Mouse (Mus musculus) ES-Bruce4 (cell line): ENCODE data around the gene Ccser1. TPM values are rescaled to one million over a fixed set of nuclear protein-coding genes. Genes with fewer than 3 reads are reported as not detected.

Experiments
- H3K27ac ChIP-seq: 2 replicates; pipeline ENCODE4 v1.5.1; 2012; ENCODE audit warnings: low read length, inconsistent platforms; ENCODE audit not compliant: insufficient read depth
- H3K27me3 ChIP-seq: 2 replicates; pipeline ENCODE4 v1.6.1; 2012; ENCODE audit warnings: mild to moderate bottlenecking, low read length, inconsistent platforms; ENCODE audit not compliant: control insufficient read depth, poor library complexity, insufficient read depth, severe bottlenecking
- H3K36me3 ChIP-seq: 2 replicates; pipeline ENCODE4 v1.6.1; 2012; ENCODE audit warnings: inconsistent platforms, mild to moderate bottlenecking, low read length, moderate library complexity; ENCODE audit not compliant: control insufficient read depth, poor library complexity, insufficient read depth, severe bottlenecking
- H3K4me1 ChIP-seq: one replicate; pipeline ENCODE4 v1.8.1; 2011; ENCODE audit warnings: low read length; ENCODE audit not compliant: control insufficient read depth, insufficient read depth
- H3K4me3 ChIP-seq: 2 replicates; pipeline ENCODE4 v1.5.1; 2011; ENCODE audit warnings: low read depth, mild to moderate bottlenecking, low read length
- H3K9ac ChIP-seq: 2 replicates; pipeline ENCODE4 v1.6.1; 2012; ENCODE audit warnings: low read depth, mild to moderate bottlenecking, inconsistent platforms; ENCODE audit not compliant: poor library complexity, severe bottlenecking
- H3K9me3 ChIP-seq: replicated peaks from 2 replicates; pipeline ENCODE4 v1.6.1; 2012; ENCODE audit warnings: mild to moderate bottlenecking, low read length, inconsistent platforms; ENCODE audit not compliant: control insufficient read depth, poor library complexity, insufficient read depth, severe bottlenecking
- CTCF ChIP-seq: IDR thresholded peaks from one replicate; pipeline ENCODE4 v1.8.1; 2011; ENCODE audit warnings: low read depth, low read length
- EP300 ChIP-seq: IDR thresholded peaks from 2 replicates; pipeline ENCODE4 v1.6.1; 2011; ENCODE audit warnings: low read depth, low read length; ENCODE audit not compliant: insufficient read depth
- POLR2A ChIP-seq: IDR thresholded peaks from one replicate; pipeline ENCODE4 v1.8.1; 2011; ENCODE audit warnings: low read length; ENCODE audit not compliant: insufficient read depth
- polyA plus RNA-seq: library from polyadenylated mRNA; stranded (reverse); fragments of >200 nt; gene quantifications from 2 replicates; pipeline ENCODE4 v1.2.4, GENCODE M21; 2011; ENCODE audit warnings: low read depth; ENCODE audit not compliant: missing spikeins, insufficient read depth, insufficient read length

The Ccser1 gene
- 1.1 and 1.5 TPM in 2 replicates for polyA plus RNA-seq

GRCm38 (mm10) chr6:61179949-61180755 is at the start of gene Ccser1:
Gene Ccser1, plus strand, starts transcription at chr6:61180324.
- Histone ChIP-seq H3K9me3 (no peaks in the 10 kb centered on the region), H3K27ac (no peak within 1 kb of the TSS), H3K4me1 (no peaks in the 10 kb centered on the region), H3K9ac (peak within 1 kb of the TSS; percentile 68), H3K36me3 (no peaks in the 10 kb centered on the region), H3K4me3 (peak within 1 kb of the TSS; percentile 60), H3K27me3 (peaks cover 6% of the 10 kb centered on the region; the same call in 1 of the 2 replicates)
- TF ChIP-seq POLR2A (no peak), EP300 (no peak), CTCF (no peak)

- Histone ChIP-seq H3K9ac (no peak overlapping the region), H3K4me1 (no peaks in the 10 kb centered on the region)
Measured at GRCm38 (mm10) chr6:61136436-61136835, 43.7 kb upstream of the Ccser1 start.

GRCm38 (mm10) chr6:61143031-61143430 is 37.1 kb upstream of the Ccser1 start:
- H3K4me1 ChIP-seq: no peaks in the 10 kb centered on the region
- no peak overlapping the region for H3K9ac ChIP-seq
- H3K27ac ChIP-seq: no peak overlapping the region
- no peaks in the 10 kb centered on the region for H3K36me3 ChIP-seq
- no peak overlapping the region for H3K4me3 ChIP-seq
- H3K27me3 ChIP-seq: no peaks in the 10 kb centered on the region
- H3K9me3 ChIP-seq: peaks cover 14% of the 10 kb centered on the region
- TF ChIP-seq EP300 (no peak), CTCF (no peak), POLR2A (no peak)

More at GRCm38 (mm10) chr6:61136436-61136835, 43.7 kb upstream of the Ccser1 start:
- H3K27me3 ChIP-seq: no peaks in the 10 kb centered on the region
- no peaks in the 10 kb centered on the region for H3K9me3 ChIP-seq
- H3K4me3 ChIP-seq: no peak overlapping the region
- H3K27ac ChIP-seq: no peak overlapping the region
- no peaks in the 10 kb centered on the region for H3K36me3 ChIP-seq
- TF ChIP-seq POLR2A (no peak), CTCF (no peak), EP300 (no peak)

GRCm38 (mm10) chr6:61152924-61153323 is 27.2 kb upstream of the Ccser1 start:
- H3K36me3 ChIP-seq: no peaks in the 10 kb centered on the region
- no peaks in the 10 kb centered on the region for H3K4me1 ChIP-seq
- H3K9ac ChIP-seq: no peak overlapping the region
- H3K27ac ChIP-seq: no peak overlapping the region
- no peak for TF ChIP-seq EP300
- no peak for TF ChIP-seq CTCF
- no peak for TF ChIP-seq POLR2A
- H3K9me3 ChIP-seq: no peaks in the 10 kb centered on the region
- no peak overlapping the region for H3K4me3 ChIP-seq
- no peaks in the 10 kb centered on the region for H3K27me3 ChIP-seq

- H3K4me3 ChIP-seq: no peak overlapping the region
- no peaks in the 10 kb centered on the region for H3K9me3 ChIP-seq
- H3K36me3 ChIP-seq: no peaks in the 10 kb centered on the region
- TF ChIP-seq POLR2A (no peak), EP300 (no peak), CTCF (no peak)
- H3K4me1 ChIP-seq: no peaks in the 10 kb centered on the region
- H3K9ac ChIP-seq: no peak overlapping the region
- no peak overlapping the region for H3K27ac ChIP-seq
- no peaks in the 10 kb centered on the region for H3K27me3 ChIP-seq
Measured at GRCm38 (mm10) chr6:61154654-61155053, 25.5 kb upstream of the Ccser1 start.

- no peaks in the 10 kb centered on the region for H3K9me3 ChIP-seq
- no peak overlapping the region for H3K27ac ChIP-seq
- H3K4me3 ChIP-seq: no peak overlapping the region
- no peaks in the 10 kb centered on the region for H3K27me3 ChIP-seq
- TF ChIP-seq EP300 (no peak), CTCF (no peak), POLR2A (no peak)
- no peaks in the 10 kb centered on the region for H3K4me1 ChIP-seq
- H3K36me3 ChIP-seq: no peaks in the 10 kb centered on the region
- H3K9ac ChIP-seq: no peak overlapping the region
Measured at GRCm38 (mm10) chr6:61155059-61155629, 25.0 kb upstream of the Ccser1 start.
